Mouse (Mus musculus) c-Kit-negative CD71-positive TER-119-positive erythroid progenitor cells, embryonic 14.5 days (primary cell): Measurements from ENCODE around the gene Lrwd1.
A peak's percentile ranks its signal among the peaks of the same experiment; 100 is the strongest.
"Not testable (repeated sequence)": the region's sequence is repeated elsewhere in the genome, so short reads cannot be mapped to it uniquely, and the experiment has no call there.

Experiments used
- DNase-seq: peaks from one replicate; pipeline ENCODE4 v3.0.0-alpha.2; 2013; ENCODE audit warnings: low read depth, low spot score

Lrwd1 gene

GRCm38 (mm10) chr5:136147704-136148103 is 11.8 kb upstream of the Lrwd1 start:
- DNase-seq = no peak

- no peak for DNase-seq
Measured at GRCm38 (mm10) chr5:136146936-136147335, 11.1 kb upstream of the Lrwd1 start.

GRCm38 (mm10) chr5:136144606-136145430 is 8.9 kb upstream of the Lrwd1 start:
- DNase-seq = no peak

- DNase-seq = no peak
Measured at GRCm38 (mm10) chr5:136143161-136143755, 7.4 kb upstream of the Lrwd1 start.

GRCm38 (mm10) chr5:136142746-136143145 is 6.9 kb upstream of the Lrwd1 start:
- no peak for DNase-seq

GRCm38 (mm10) chr5:136140057-136140482 is 4.2 kb upstream of the Lrwd1 start:
- no peak for DNase-seq

GRCm38 (mm10) chr5:136139393-136139792 is 3.5 kb upstream of the Lrwd1 start:
- DNase-seq = no peak

- peak; percentile 63 for DNase-seq
Measured at GRCm38 (mm10) chr5:136137658-136138274, 1.9 kb upstream of the Lrwd1 start.

GRCm38 (mm10) chr5:136136292-136136990 is 567 bp upstream of the Lrwd1 start:
- DNase-seq = no peak

GRCm38 (mm10) chr5:136122165-136122564 is 13.7 kb downstream of the Lrwd1 start:
- DNase-seq = no peak

- no peak for DNase-seq
Measured at GRCm38 (mm10) chr5:136116784-136117112, 19.1 kb downstream of the Lrwd1 start.

GRCm38 (mm10) chr5:136115891-136116783 is 19.7 kb downstream of the Lrwd1 start, which contains the start of gene Polr2j:
Polr2j (plus strand) TSS chr5:136116631.
- DNase-seq = peak; percentile 94

- DNase-seq = not testable (repeated sequence)
Measured at GRCm38 (mm10) chr5:136113546-136113945, 22.3 kb downstream of the Lrwd1 start.

GRCm38 (mm10) chr5:136109042-136109441 is 26.8 kb downstream of the Lrwd1 start:
- no peak for DNase-seq

- DNase-seq = no peak
Measured at GRCm38 (mm10) chr5:136108486-136108885, 27.4 kb downstream of the Lrwd1 start.

- DNase-seq = peak; percentile 50
Measured at GRCm38 (mm10) chr5:136104511-136104910, 31.4 kb downstream of the Lrwd1 start.

- DNase-seq = peak; percentile 19
Measured at GRCm38 (mm10) chr5:136102099-136102820, 33.6 kb downstream of the Lrwd1 start.

GRCm38 (mm10) chr5:136098536-136098935 is 37.3 kb downstream of the Lrwd1 start:
- DNase-seq = no peak

- no peak for DNase-seq
Measured at GRCm38 (mm10) chr5:136095089-136095488, 40.8 kb downstream of the Lrwd1 start.

- DNase-seq = no peak
Measured at GRCm38 (mm10) chr5:136094249-136095010, 41.4 kb downstream of the Lrwd1 start.
